Mouse (Mus musculus) liver, embryonic 11.5 days (tissue): Measurements from ENCODE around the gene Reep6. TPM values are rescaled to one million over a fixed set of nuclear protein-coding genes. Genes with fewer than 3 reads are reported as not detected.

Experiments
- ATAC-seq: fragments of 200-750 bp; cut with Nextera tagmentation; replicated peaks from 2 replicates; pipeline ENCODE4 v1.8.0; 2017; ENCODE audit warnings: moderate number of reproducible peaks, mild to moderate bottlenecking, moderate TSS enrichment, moderate library complexity; ENCODE audit not compliant: low FRiP score
- DNase-seq: peaks from one replicate; pipeline ENCODE4 v3.0.0-alpha.2; 2017; ENCODE audit warnings: low spot score
- H3K27ac ChIP-seq: fragments of 300-500 bp; sonication (generic); 2 replicates; pipeline ENCODE4 v1.5.1; 2014; ENCODE audit warnings: mild to moderate bottlenecking, low read depth, low read length, control low read depth
- H3K27me3 ChIP-seq: fragments of 300-500 bp; sonication (generic); replicated peaks from 2 replicates; pipeline ENCODE4 v1.6.1; 2014; ENCODE audit warnings: low read length, mixed read lengths; ENCODE audit not compliant: control insufficient read depth, insufficient read depth
- H3K36me3 ChIP-seq: fragments of 300-500 bp; sonication (generic); 2 replicates; pipeline ENCODE4 v1.6.1; 2014; ENCODE audit warnings: mild to moderate bottlenecking, low read length, moderate library complexity, mixed read lengths; ENCODE audit not compliant: control insufficient read depth, insufficient read depth
- H3K4me1 ChIP-seq: fragments of 300-500 bp; sonication (generic); replicated peaks from 2 replicates; pipeline ENCODE4 v1.6.1; 2014; ENCODE audit warnings: low read length, mixed read lengths; ENCODE audit not compliant: control insufficient read depth, insufficient read depth
- H3K4me2 ChIP-seq: fragments of 300-500 bp; sonication (generic); 2 replicates; pipeline ENCODE4 v1.6.1; 2014; ENCODE audit warnings: mild to moderate bottlenecking, control low read depth, moderate library complexity
- H3K4me3 ChIP-seq: fragments of 300-500 bp; sonication (generic); 2 replicates; pipeline ENCODE4 v1.5.1; 2014; ENCODE audit warnings: low read depth, low read length, control low read depth
- H3K9ac ChIP-seq: fragments of 300-500 bp; sonication (generic); 2 replicates; pipeline ENCODE4 v1.6.1; 2014; ENCODE audit warnings: low read depth, low read length, control low read depth
- H3K9me3 ChIP-seq: fragments of 300-500 bp; sonication (generic); 2 replicates; pipeline ENCODE4 v1.6.1; 2016; ENCODE audit warnings: low read length, inconsistent platforms, mixed read lengths; ENCODE audit not compliant: control insufficient read depth
- WGBS: fragments of 180-500 bp; shearing (Covaris S2); extraction: QIAGEN DNeasy Blood & Tissue Kit; methylation state at CpG from one replicate; pipeline ENCODE4 v1.1.7; 2014; 5-methylcytosine and 5-hydroxymethylcytosine counted together
- polyA plus RNA-seq: library from polyadenylated mRNA; unstranded; fragments of >200 nt; fragmentation: Nextera tagmentation; extraction: Ambion mirVana; gene quantifications from 2 replicates; pipeline ENCODE4 v1.2.1, GENCODE M21; 2014

Gene Reep6
- polyA plus RNA-seq, 1 experiment from 2014 or later = 76.1 TPM

DNA sequence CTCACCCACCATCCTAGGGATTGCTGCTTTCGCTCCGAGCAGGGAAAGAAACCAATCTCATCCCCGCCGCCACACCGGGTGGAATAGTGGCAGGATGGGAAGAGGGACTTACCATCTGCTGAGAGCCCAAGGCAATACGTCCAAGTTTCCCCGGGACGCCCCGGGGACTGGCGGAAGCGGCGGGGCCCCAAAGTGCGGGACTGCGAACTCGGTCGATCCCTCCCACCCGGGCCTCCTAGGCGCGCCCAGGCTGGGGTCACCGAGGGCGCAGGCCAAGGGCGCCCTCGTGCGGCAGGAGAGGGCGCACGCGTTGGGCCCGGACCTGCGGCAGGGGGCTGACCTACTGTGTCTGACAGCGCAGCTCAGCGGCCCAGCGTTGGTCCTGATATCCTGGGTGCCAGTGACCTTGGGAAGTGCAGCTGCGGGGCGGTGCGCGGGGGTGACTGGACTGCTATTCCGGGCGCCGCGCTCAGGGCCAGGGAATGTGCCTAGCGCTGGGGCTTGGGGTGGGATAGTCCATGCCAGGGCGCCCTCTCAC, 18.6 kb downstream of the Reep6 start, which contains the start of gene Adamtsl5:
Adamtsl5 (minus strand) TSS at position 169 of the 538 bp plus-strand sequence.
- Histone ChIP-seq H3K4me2 (peak within 1 kb of the TSS; percentile 85), H3K27me3 (peaks cover 89% of the 10 kb centered on the region), H3K36me3 (no peaks in the 10 kb centered on the region), H3K4me3 (peak within 1 kb of the TSS; percentile 49), H3K4me1 (peaks cover 51% of the 10 kb centered on the region), H3K27ac (no peak within 1 kb of the TSS), H3K9ac (peak within 1 kb of the TSS; percentile 44; the same call in 1 of the 2 replicates), H3K9me3 (no peaks in the 10 kb centered on the region)
- WGBS = 1% methylated on average over 42 of the region's 42 CpGs
- ATAC-seq = peak; percentile 48
- peak; percentile 81 for DNase-seq

DNA sequence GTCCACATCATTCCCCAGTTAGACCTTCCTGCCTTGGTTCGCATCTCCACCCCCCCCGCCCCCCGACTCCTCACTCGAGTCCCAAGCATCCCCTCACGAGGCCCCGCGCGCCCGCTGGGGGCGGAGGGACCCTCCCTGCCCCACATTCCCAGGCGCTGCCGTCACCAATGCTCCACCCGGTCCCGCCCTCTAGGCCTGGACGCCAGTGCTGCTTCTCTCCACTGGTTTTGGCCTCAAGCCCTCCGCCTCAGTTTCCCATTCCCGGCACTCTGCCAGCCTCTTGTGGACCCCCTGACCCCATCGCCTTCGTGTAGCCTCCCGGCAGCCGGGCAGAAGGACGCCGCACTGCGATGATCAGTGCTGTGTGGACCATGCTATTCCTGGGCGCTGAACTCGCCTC, 19.2 kb downstream of the Reep6 start:
- H3K27me3 ChIP-seq = peaks cover 86% of the 10 kb centered on the region
- H3K9ac ChIP-seq = no peak overlapping the region
- no peak for ATAC-seq
- no peak overlapping the region for H3K27ac ChIP-seq
- peak overlapping the region; percentile 85 for H3K4me2 ChIP-seq
- no peak for DNase-seq
- peaks cover 45% of the 10 kb centered on the region for H3K4me1 ChIP-seq
- H3K4me3 ChIP-seq = no peak overlapping the region; the same call in 1 of the 2 replicates
- 21% methylated on average over 26 of the region's 26 CpGs for WGBS
- H3K9me3 ChIP-seq = no peaks in the 10 kb centered on the region
- H3K36me3 ChIP-seq = no peaks in the 10 kb centered on the region

DNA sequence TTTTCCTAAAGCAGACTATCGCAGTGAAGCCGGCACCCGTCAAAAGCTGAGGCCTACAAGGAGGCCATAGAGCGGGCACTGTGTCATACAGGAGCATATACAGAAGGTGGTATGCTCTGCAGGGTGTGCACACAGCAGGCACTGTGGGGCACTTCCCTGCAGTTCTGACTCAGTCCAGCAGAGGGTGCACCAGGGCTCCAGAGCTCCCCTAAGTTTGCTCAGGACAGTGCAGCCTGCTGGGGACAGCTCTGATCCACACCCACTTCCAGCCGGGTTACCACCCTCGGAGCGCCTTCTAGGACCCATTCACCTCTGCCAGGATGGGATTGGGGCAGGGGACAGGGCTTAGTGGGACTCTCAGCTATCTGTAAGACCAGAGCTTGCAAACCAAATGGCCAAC, 20.5 kb downstream of the Reep6 start:
- H3K4me3 ChIP-seq = no peak overlapping the region
- peak; percentile 80 for ATAC-seq
- H3K9me3 ChIP-seq = no peaks in the 10 kb centered on the region
- H3K4me2 ChIP-seq = no peak overlapping the region; the same call in 1 of the 2 replicates
- H3K27ac ChIP-seq = no peak overlapping the region
- no peaks in the 10 kb centered on the region for H3K36me3 ChIP-seq
- H3K9ac ChIP-seq = no peak overlapping the region
- peak; percentile 87 for DNase-seq
- peaks cover 87% of the 10 kb centered on the region for H3K27me3 ChIP-seq
- 2% methylated on average over 7 of the region's 7 CpGs for WGBS
- H3K4me1 ChIP-seq = peaks cover 32% of the 10 kb centered on the region

DNA sequence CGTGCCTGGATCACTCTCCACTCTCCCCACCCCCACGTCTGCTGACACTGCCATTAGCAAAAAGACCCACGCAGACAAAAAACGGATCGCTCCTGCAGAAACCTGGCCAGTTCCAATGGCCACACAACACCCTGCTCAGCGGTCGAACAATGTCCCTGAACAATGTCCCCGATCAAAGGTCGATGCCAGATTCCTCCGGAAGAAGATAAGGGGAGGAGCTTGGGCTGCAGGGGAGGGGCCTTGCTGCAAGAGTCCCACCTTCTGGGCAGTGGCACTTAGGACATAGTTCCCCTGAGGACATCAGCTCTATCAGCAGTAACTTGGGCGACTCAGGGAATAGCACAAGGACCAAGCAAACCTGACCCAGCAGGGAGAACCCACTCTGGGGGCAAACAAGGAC, 22.1 kb downstream of the Reep6 start:
- WGBS = 25% methylated on average over 11 of the region's 11 CpGs
- H3K36me3 ChIP-seq = no peaks in the 10 kb centered on the region
- DNase-seq (no peak), ATAC-seq (no peak)
- peaks cover 95% of the 10 kb centered on the region for H3K27me3 ChIP-seq
- H3K9ac ChIP-seq = no peak overlapping the region
- peaks cover 33% of the 10 kb centered on the region for H3K4me1 ChIP-seq
- H3K27ac ChIP-seq = no peak overlapping the region
- no peak overlapping the region for H3K4me3 ChIP-seq
- no peaks in the 10 kb centered on the region for H3K9me3 ChIP-seq
- H3K4me2 ChIP-seq = no peak overlapping the region

DNA sequence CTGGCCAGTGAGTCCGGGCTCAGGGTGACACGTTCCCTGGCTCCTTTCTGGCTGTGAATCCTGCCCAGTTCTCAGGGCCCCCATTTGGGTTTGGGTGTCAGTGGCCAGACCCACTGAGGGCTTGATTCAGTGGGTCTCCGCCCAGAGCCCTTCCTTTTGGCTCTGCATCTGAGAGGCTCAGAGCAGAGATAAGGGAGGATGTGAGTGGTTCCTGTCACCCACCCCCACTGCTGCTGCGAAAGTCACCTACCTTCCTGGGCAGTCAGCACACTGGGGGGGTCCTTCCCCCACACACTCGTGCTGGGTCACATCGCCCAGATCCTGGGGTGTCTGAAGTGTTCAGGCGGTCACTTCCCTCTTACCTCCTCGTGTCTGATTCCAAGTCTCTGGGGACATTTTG, 23.0 kb downstream of the Reep6 start:
- Histone ChIP-seq H3K9ac (no peak overlapping the region), H3K9me3 (no peaks in the 10 kb centered on the region), H3K4me1 (peaks cover 27% of the 10 kb centered on the region), H3K27me3 (peaks cover 95% of the 10 kb centered on the region), H3K4me2 (no peak overlapping the region), H3K4me3 (no peak overlapping the region), H3K27ac (no peak overlapping the region), H3K36me3 (no peaks in the 10 kb centered on the region)
- ATAC-seq = no peak
- WGBS = 44% methylated on average over 8 of the region's 8 CpGs
- DNase-seq = no peak

DNA sequence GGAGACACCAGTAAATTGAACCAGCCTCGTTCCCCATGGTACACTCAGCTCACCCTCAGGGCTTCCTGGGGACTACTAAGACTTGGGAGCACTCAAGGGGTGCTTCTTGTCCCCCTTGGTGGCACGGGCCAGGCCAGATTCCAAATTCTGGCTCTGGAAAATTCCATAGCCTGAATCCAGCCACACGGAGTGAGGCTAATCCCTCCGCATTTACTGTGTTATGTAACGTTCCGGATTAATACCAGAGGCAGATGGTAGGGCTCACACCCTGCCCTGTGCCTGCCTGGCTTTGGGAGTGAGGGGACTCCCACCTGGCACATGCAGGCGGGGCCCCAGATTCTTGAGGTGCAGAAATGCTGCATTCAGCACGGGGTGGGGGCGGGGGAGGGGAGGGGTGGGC, 25.7 kb downstream of the Reep6 start:
- DNase-seq (no peak), ATAC-seq (no peak)
- Histone ChIP-seq H3K4me2 (no peak overlapping the region), H3K27me3 (peaks cover 96% of the 10 kb centered on the region), H3K27ac (no peak overlapping the region), H3K4me3 (no peak overlapping the region), H3K4me1 (peaks cover 21% of the 10 kb centered on the region), H3K9ac (no peak overlapping the region), H3K9me3 (no peaks in the 10 kb centered on the region), H3K36me3 (no peaks in the 10 kb centered on the region)
- 13% methylated on average over 9 of the region's 9 CpGs for WGBS

DNA sequence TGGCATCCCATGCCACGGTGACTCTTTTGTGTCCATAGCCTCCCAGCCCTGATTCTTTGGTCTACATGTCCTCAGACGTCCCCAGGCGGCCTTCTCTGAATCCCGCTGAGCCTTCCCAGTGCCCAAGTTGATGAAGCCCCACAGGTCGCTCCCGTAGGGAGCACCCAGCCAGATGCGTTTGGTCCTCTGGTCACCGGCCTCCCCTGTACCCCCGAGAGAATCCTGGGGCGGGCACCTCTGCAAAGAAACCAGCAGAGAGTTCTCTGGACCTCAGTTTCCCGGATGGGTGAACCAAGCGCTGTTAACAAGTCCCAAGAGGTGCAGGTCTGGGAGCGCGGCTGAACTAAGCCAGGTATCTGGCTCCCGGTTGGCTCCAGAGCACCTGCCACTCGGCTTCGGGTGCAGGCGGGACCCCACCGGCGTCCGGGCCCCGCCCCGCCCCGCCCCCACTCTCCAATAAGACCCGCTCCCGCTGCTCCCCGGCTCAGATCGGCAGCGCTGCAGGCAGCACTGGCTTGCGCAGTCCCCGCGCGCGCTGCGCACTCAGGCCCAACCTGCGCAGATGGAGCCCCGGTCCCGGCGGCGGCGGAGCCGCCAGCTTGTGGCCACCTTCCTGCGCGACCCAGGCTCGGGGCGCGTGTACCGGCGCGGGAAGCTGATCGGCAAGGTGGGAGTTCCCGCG, 26.4 kb downstream of the Reep6 start, which contains the start of gene Plk5:
Plk5 (plus strand) TSS at position 459 of the 682 bp plus-strand sequence.
- DNase-seq = no peak
- H3K27me3 ChIP-seq = peaks cover 89% of the 10 kb centered on the region
- H3K4me2 ChIP-seq = peak within 1 kb of the TSS; percentile 53
- H3K4me3 ChIP-seq = peak within 1 kb of the TSS; percentile 30
- no peaks in the 10 kb centered on the region for H3K9me3 ChIP-seq
- 3% methylated on average over 53 of the region's 53 CpGs for WGBS
- no peaks in the 10 kb centered on the region for H3K36me3 ChIP-seq
- peaks cover 20% of the 10 kb centered on the region for H3K4me1 ChIP-seq
- H3K9ac ChIP-seq = no peak within 1 kb of the TSS
- H3K27ac ChIP-seq = no peak within 1 kb of the TSS
- ATAC-seq = no peak

DNA sequence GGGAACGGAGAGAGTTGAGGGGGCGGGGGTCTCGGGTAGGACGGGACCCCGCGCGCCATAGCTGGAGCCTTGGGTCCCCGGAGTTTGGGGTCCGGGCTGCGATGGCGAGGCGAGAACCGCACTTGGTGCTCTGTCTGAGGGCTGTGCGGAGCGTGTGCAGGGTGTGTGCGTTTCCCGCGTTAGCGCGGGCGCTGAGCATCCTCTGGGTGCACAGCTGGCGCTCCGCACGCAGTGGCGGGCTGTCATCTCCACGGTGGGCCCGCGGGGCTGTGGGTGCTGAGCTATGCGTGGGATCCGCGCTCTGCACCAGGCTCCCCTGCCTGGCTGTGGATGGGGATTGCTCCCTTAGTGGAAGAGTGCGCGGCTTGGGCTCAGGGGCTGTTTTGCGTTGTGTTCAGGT, 27.0 kb downstream of the Reep6 start:
- peak overlapping the region; percentile 53 for H3K4me2 ChIP-seq

DNA sequence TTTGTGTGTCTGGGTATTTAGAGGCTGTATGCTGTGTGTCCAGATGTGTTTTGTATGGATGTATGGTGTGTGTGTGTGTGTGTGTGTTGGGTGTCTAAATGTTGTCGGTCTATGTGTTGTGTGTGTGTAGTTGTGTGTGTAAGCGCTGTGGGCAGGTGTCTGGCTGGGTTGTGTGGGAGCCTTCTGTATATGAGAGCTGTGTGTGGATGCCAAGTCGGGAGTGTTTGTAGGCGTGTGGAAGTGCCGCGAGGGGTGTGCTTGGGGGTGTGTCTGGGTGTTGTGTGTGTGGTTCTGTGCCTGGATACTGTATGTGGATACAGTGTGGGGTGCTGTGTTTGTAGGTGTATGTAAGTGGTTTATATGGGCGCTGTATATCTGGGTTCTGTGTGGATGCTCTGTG, 27.6 kb downstream of the Reep6 start:
- no peak for DNase-seq
- WGBS = 29% methylated on average over 7 of the region's 7 CpGs
- Histone ChIP-seq H3K4me2 (peak overlapping the region; percentile 42), H3K27me3 (peaks cover 77% of the 10 kb centered on the region), H3K4me3 (no peak overlapping the region), H3K36me3 (no peaks in the 10 kb centered on the region), H3K9me3 (no peaks in the 10 kb centered on the region), H3K27ac (no peak overlapping the region), H3K4me1 (peaks cover 13% of the 10 kb centered on the region), H3K9ac (no peak overlapping the region)
- ATAC-seq = no peak

More for the DNA sequence above, 27.0 kb downstream of the Reep6 start:
- H3K27me3 ChIP-seq = peaks cover 83% of the 10 kb centered on the region
- no peak overlapping the region for H3K9ac ChIP-seq
- ATAC-seq (no peak), DNase-seq (no peak)
- peak overlapping the region; percentile 30 for H3K4me3 ChIP-seq
- H3K9me3 ChIP-seq = no peaks in the 10 kb centered on the region
- no peaks in the 10 kb centered on the region for H3K36me3 ChIP-seq
- WGBS = 3% methylated on average over 34 of the region's 34 CpGs
- no peak overlapping the region for H3K27ac ChIP-seq
- peaks cover 19% of the 10 kb centered on the region for H3K4me1 ChIP-seq
